ENCODE assay signal across 29 mouse cellular contexts in the genomic region with DNA sequence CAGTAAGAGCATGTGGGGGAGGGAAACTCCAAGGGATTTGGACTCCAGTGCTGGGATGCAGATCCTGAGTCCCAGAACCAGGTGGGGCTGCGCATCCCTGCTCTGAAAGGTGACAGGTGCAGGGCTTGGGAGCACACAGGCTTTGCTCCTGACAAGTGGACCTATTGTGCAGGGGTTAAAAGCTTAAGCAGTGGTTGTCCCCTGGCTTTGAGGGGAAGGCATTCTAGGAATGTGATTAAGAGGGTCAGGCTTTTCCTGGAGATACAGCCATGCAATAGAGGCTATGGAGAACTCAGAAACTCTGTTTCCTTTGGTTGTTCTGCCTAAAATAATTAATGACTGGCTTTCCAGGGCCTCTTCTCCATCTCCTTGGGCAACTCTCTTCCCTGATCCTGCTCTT. TPM values are rescaled to one million over a fixed set of nuclear protein-coding genes. Genes with fewer than 3 reads are reported as not detected.
A peak's percentile ranks its signal among the peaks of the same experiment; 100 is the strongest.
DNase-seq lines count a peak whose midpoint lies in the region; ATAC-seq and TF ChIP-seq lines count a peak whose summit lies in the region.
"Had no signal": no experiment of that assay in that cellular context is flagged by ENCODE, and none has a peak within 500 bp of the region (broad histone marks: within the 10 kb centered on the region; RNA-seq: fewer than 3 reads in every experiment).

No protein-coding gene starts in this region.

- no peaks in the 10 kb centered on the region for H3K36me3 ChIP-seq in heart, embryonic 11.5 days (ENCODE audit: control insufficient read depth, insufficient read depth, low read length)
- no peaks in the 10 kb centered on the region for H3K36me3 ChIP-seq in kidney, postnatal 0 days (ENCODE audit: insufficient read depth, low read length)
- H3K36me3 ChIP-seq: embryonic facial prominence, embryonic 13.5 days; liver, embryonic 13.5 days; midbrain, embryonic 13.5 days had no signal

- WGBS in heart, embryonic 11.5 days (ENCODE audit: insufficient replicate concordance): 43% methylated on average over 1 of the region's 1 CpGs
- 88% methylated on average over 1 of the region's 1 CpGs for WGBS in kidney, postnatal 0 days

- no peaks in the 10 kb centered on the region for H3K9me3 ChIP-seq in heart, embryonic 11.5 days (replicated peaks; ENCODE audit: control insufficient read depth, low read length)
- no peaks in the 10 kb centered on the region for H3K9me3 ChIP-seq in kidney, postnatal 0 days (replicated peaks; ENCODE audit: low read length)
- H3K9me3 ChIP-seq: embryonic facial prominence, embryonic 13.5 days; forebrain, embryonic 13.5 days; liver, embryonic 13.5 days; midbrain, embryonic 13.5 days had no signal

- no peak overlapping the region for H3K4me3 ChIP-seq in heart, embryonic 11.5 days (ENCODE audit: low read depth, low read length)
- no peak overlapping the region for H3K4me3 ChIP-seq in kidney, postnatal 0 days (replicated peaks; ENCODE audit: low read depth, low read length)
- H3K4me3 ChIP-seq: embryonic facial prominence, embryonic 13.5 days; forebrain, embryonic 13.5 days; left cerebral cortex, adult 2 months; liver, embryonic 13.5 days; megakaryocyte, embryonic 14.5 days; midbrain, embryonic 13.5 days had no signal

- no peaks in the 10 kb centered on the region for H3K27me3 ChIP-seq in heart, embryonic 11.5 days (ENCODE audit: control insufficient read depth, insufficient read depth, low read length)
- no peaks in the 10 kb centered on the region for H3K27me3 ChIP-seq in kidney, postnatal 0 days (ENCODE audit: insufficient read depth, low read length)
- H3K27me3 ChIP-seq: embryonic facial prominence, embryonic 13.5 days; forebrain, embryonic 13.5 days; liver, embryonic 13.5 days; midbrain, embryonic 13.5 days had no signal

- peak overlapping the region; percentile 82 for H3K27ac ChIP-seq in heart, embryonic 11.5 days (ENCODE audit: low read depth, low read length)
- no peak overlapping the region for H3K27ac ChIP-seq in kidney, postnatal 0 days
- H3K27ac ChIP-seq: embryonic facial prominence, embryonic 13.5 days; forebrain, embryonic 13.5 days; hindbrain, embryonic 14.5 days; left cerebral cortex, adult 2 months; liver, embryonic 13.5 days; midbrain, embryonic 13.5 days; stomach, postnatal 0 days had no signal

- peak overlapping the region; percentile 55 for H3K4me2 ChIP-seq in heart, embryonic 11.5 days
- no peak overlapping the region for H3K4me2 ChIP-seq in kidney, postnatal 0 days (ENCODE audit: low read length)
- H3K4me2 ChIP-seq: embryonic facial prominence, embryonic 13.5 days; forebrain, embryonic 13.5 days; hindbrain, embryonic 14.5 days; liver, embryonic 13.5 days; midbrain, embryonic 13.5 days had no signal

- H3K4me1 ChIP-seq in heart, embryonic 11.5 days (ENCODE audit: control insufficient read depth, insufficient read depth, low read length): peaks cover 31% of the 10 kb centered on the region
- no peaks in the 10 kb centered on the region for H3K4me1 ChIP-seq in kidney, postnatal 0 days (replicated peaks; ENCODE audit: insufficient read depth, low read length)
- H3K4me1 ChIP-seq: forebrain, embryonic 13.5 days; liver, embryonic 13.5 days; megakaryocyte, embryonic 14.5 days; midbrain, embryonic 13.5 days had no signal

- DNase-seq in heart, postnatal 4 days: no peak
- DNase-seq in kidney, postnatal 0 days (ENCODE audit: low spot score): peak; percentile 35
- DNase-seq in kidney, adult 8-10 months: no peak
- peak; percentile 48 for DNase-seq in R1 (ENCODE audit: low read depth, low spot score)
- peak; percentile 7 for DNase-seq in embryo, embryonic 10.5 days (ENCODE audit: low spot score)
- no peak for DNase-seq in frontal cortex, postnatal 14 days (ENCODE audit: low spot score in 2 of 2)
- DNase-seq: adrenal gland, postnatal 14 days; cerebellum, adult 9-10 months; gastrocnemius, postnatal 10 days; kidney, adult 18-20 months; liver, embryonic 13.5 days; lung, postnatal 14 days; thymus, adult 2 months; thymus, postnatal 4 days had no signal

- no peak for ATAC-seq in heart, embryonic 11.5 days (replicated peaks; ENCODE audit: insufficient number of reproducible peaks, low FRiP score, low TSS enrichment)
- ATAC-seq in kidney, postnatal 0 days (replicated peaks; ENCODE audit: low FRiP score, low read depth): no peak
- ATAC-seq: forebrain, embryonic 13.5 days; inflammation-experienced regulatory T-cells, adult 6 months; midbrain, embryonic 13.5 days had no signal

- no peak for TF ChIP-seq CTCF in kidney, postnatal 0 days (IDR thresholded peaks at IDR 0.05; ENCODE audit: low read depth)

- H3K9ac ChIP-seq in heart, embryonic 11.5 days (ENCODE audit: low read depth, low read length): 0 out of 2 replicates have a peak overlapping the region, but pooled peaks have one; percentile 58
- H3K9ac ChIP-seq in kidney, postnatal 0 days (ENCODE audit: low read depth, low read length): no peak overlapping the region
- H3K9ac ChIP-seq: embryonic facial prominence, embryonic 13.5 days; forebrain, embryonic 13.5 days; hindbrain, embryonic 14.5 days; liver, embryonic 13.5 days; midbrain, embryonic 13.5 days had no signal

RNA-seq across cellular contexts. Expression of gene Crhr2, which starts 0.6 kb away (rescaled TPM):
- 4.2 and 5.3 TPM in 2 replicates for polyA plus RNA-seq in heart, embryonic 11.5 days (2014; fragmentation: Nextera tagmentation; extraction: Ambion mirVana)
- total RNA-seq in heart, postnatal 4 days (2021): 10 to 100 TPM; 11.4 to 12.0 TPM
- 0.06 and 0.12 TPM in 2 replicates for polyA plus RNA-seq in kidney, postnatal 0 days (2015; fragmentation: Nextera tagmentation; extraction: Ambion mirVana)
- total RNA-seq: adrenal gland, postnatal 14 days; MEL; monocyte, adult 5-6 weeks; neutrophil, adult 5-6 weeks had no signal
- polyA plus RNA-seq: embryonic facial prominence, embryonic 13.5 days; inflammation-experienced regulatory T-cells, adult 6 months had no signal

RNA-seq across cellular contexts. Expression of gene Inmt, which starts 41.4 kb away (rescaled TPM):
- not detected in 2 replicates for polyA plus RNA-seq in heart, embryonic 11.5 days (2014; fragmentation: Nextera tagmentation; extraction: Ambion mirVana)
- total RNA-seq in heart, postnatal 4 days (2021): not detected
- polyA plus RNA-seq in kidney, postnatal 0 days (2015; fragmentation: Nextera tagmentation; extraction: Ambion mirVana): 25.1 and 25.4 TPM in 2 replicates
- total RNA-seq: heart, postnatal 10 days; monocyte, adult 5-6 weeks; neutrophil, adult 5-6 weeks had no signal
- polyA plus RNA-seq: brain, embryonic 14.5 days; C2C12; forebrain, embryonic 13.5 days; hindbrain, embryonic 14.5 days; inflammation-experienced regulatory T-cells, adult 6 months; midbrain, embryonic 13.5 days had no signal

Comparison
In these comparisons a context has a peak if more than half of its experiments do, and no peak if none do; other contexts are left out.
1. DNase-seq: peak in kidney, postnatal 0 days (single experiment), R1 (single experiment) and embryo, embryonic 10.5 days (single experiment); none in heart, postnatal 4 days (single experiment), kidney, adult 8-10 months (0 of 2) and frontal cortex, postnatal 14 days (0 of 2).
2. RNA of gene Inmt, which starts 41.4 kb away (polyA plus RNA-seq): 25.1 to 25.4 TPM in kidney, postnatal 0 days; not detected in heart, embryonic 11.5 days; every median in the first group is over 10 times any median in the second.